Mouse (Mus musculus): ENCODE data around the gene Cnn1.
A peak's percentile ranks its signal among the peaks of the same experiment; 100 is the strongest.

GRCm38 (mm10) chr9:22156497-22157245 is 57.7 kb downstream of the Cnn1 start, which contains the start of gene Pigyl:
- TF ChIP-seq CTCF (IDR thresholded peaks at IDR 0.05; ENCODE audit: low read depth) (peak; percentile 32), EP300 (IDR thresholded peaks at IDR 0.05; ENCODE audit: low read depth) (no peak)
